Mouse (Mus musculus) thymus, adult 2 months (tissue): Measurements from ENCODE around the gene Hspg2.

Experiments
- CTCF ChIP-seq: fragments of 200-500 bp; IDR thresholded peaks from 2 replicates; pipeline ENCODE4 v1.5.1; 2012; ENCODE audit warnings: mild to moderate bottlenecking, control low read depth, low read length, moderate library complexity, borderline replicate concordance; ENCODE audit not compliant: control insufficient read depth, poor library complexity, insufficient read depth; ENCODE audit errors: extremely low read depth
- POLR2A ChIP-seq: fragments of 200-500 bp; IDR thresholded peaks from 2 replicates; pipeline ENCODE4 v1.6.1; 2012; ENCODE audit warnings: mild to moderate bottlenecking, low read length, control low read depth, moderate library complexity; ENCODE audit not compliant: control insufficient read depth, poor library complexity, insufficient read depth; ENCODE audit errors: extremely low read depth

DNA sequence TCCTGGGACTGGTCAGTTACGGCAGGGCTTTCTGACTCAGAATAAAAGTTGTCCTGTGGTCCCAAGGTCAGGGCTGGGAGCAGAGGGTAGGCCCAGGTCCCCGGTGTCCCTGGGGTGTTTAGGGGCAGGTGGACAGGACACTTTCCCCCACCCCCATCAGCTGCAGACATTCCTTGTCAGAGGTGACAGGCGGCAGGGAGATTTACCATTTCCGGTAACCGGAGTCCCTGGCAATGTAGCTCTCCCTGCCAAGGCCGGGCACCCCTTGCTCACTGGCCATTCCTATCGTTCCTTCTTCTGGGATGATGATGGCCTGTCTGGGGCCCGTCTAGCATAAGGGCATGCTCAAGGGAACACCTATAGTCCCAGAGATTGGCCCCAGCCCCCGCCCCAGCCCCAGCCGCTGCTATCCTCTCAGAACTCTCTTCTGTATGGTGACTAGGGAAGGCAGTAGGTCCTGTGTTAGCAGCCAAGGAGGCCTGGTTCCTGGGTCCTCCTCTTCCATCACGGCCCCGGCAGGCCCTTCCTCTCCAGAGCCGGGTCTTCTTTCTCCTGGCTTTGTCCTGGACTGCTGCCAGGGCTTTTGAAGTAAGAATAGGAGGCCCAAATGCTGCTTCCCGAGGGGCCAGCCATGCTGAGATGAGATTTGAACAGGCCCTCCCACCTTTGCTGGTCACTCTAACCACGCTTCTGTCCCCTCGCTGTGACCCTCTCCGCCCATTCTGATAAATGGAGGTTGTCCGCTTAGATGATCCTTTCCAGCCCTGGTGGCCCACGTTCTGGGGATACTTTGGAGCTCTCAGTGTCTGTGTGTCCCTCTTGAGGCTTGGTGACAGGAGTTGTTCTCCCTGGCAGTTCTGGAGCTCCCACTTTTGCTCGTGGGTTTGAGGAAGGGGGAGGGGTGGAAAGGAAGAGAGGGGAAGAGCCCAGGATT lies 17.8 kb downstream of the Hspg2 start:
- TF ChIP-seq POLR2A, result no peak
- no peak for TF ChIP-seq CTCF
